Mouse (Mus musculus) stomach, postnatal 0 days (tissue): ENCODE results near the gene Stk10. TPM values are rescaled to one million over a fixed set of nuclear protein-coding genes. Genes with fewer than 3 reads are reported as not detected.
A peak's percentile ranks its signal among the peaks of the same experiment; 100 is the strongest.

ENCODE experiments used
- ATAC-seq: fragments of 200-750 bp; cut with Nextera tagmentation; 2 replicates; pipeline ENCODE4 v1.8.0; 2017; ENCODE audit not compliant: low FRiP score, low TSS enrichment
- DNase-seq: peaks from one replicate; pipeline ENCODE4 v3.0.0-alpha.2; 2016; ENCODE audit warnings: low spot score
- H3K27ac ChIP-seq: fragments of 300-500 bp; sonication (generic); replicated peaks from 2 replicates; pipeline ENCODE4 v1.5.1; 2014; ENCODE audit warnings: mild to moderate bottlenecking, control low read depth
- H3K27me3 ChIP-seq: fragments of 300-500 bp; sonication (generic); 2 replicates; pipeline ENCODE4 v1.6.1; 2014; ENCODE audit warnings: low read length; ENCODE audit not compliant: control insufficient read depth, insufficient read depth
- H3K36me3 ChIP-seq: fragments of 300-500 bp; sonication (generic); 2 replicates; pipeline ENCODE4 v1.6.1; 2014; ENCODE audit warnings: low read length, mixed read lengths; ENCODE audit not compliant: control insufficient read depth, insufficient read depth
- H3K4me1 ChIP-seq: fragments of 300-500 bp; sonication (generic); replicated peaks from 2 replicates; pipeline ENCODE4 v1.6.1; 2014; ENCODE audit warnings: antibody characterized with exemption; ENCODE audit not compliant: control insufficient read depth, insufficient read depth
- H3K4me2 ChIP-seq: fragments of 300-500 bp; sonication (generic); replicated peaks from 2 replicates; pipeline ENCODE4 v1.6.1; 2014; ENCODE audit warnings: low read depth, mild to moderate bottlenecking, control low read depth, moderate library complexity
- H3K4me3 ChIP-seq: fragments of 300-500 bp; sonication (generic); 2 replicates; pipeline ENCODE4 v1.5.1; 2014; ENCODE audit warnings: low read depth, low read length, control low read depth
- H3K9ac ChIP-seq: fragments of 300-500 bp; sonication (generic); 2 replicates; pipeline ENCODE4 v1.6.1; 2014; ENCODE audit warnings: mild to moderate bottlenecking, low read length, control low read depth, mixed read lengths
- H3K9me3 ChIP-seq: fragments of 300-500 bp; sonication (generic); 2 replicates; pipeline ENCODE4 v1.6.1; 2016; ENCODE audit warnings: low read length; ENCODE audit not compliant: control insufficient read depth
- CTCF ChIP-seq: IDR thresholded peaks from 2 replicates; pipeline ENCODE4 v1.5.1; 2016; ENCODE audit warnings: antibody characterized with exemption, low read depth, mild to moderate bottlenecking, moderate library complexity
- EP300 ChIP-seq: optimal IDR thresholded peaks from 2 replicates; pipeline ENCODE3; 2016; ENCODE audit warnings: antibody characterized with exemption
- WGBS: fragments of 180-500 bp; shearing (Covaris S2); extraction: QIAGEN DNeasy Blood & Tissue Kit; methylation state at CpG from one replicate; pipeline ENCODE4 v1.1.7; 2014; 5-methylcytosine and 5-hydroxymethylcytosine counted together
- polyA plus RNA-seq: library from polyadenylated mRNA; unstranded; fragments of >200 nt; fragmentation: Nextera tagmentation; extraction: Ambion mirVana; gene quantifications from 2 replicates; pipeline ENCODE4 v1.2.1, GENCODE M21; 2015

Stk10 gene
- polyA plus RNA-seq, 1 experiment from 2014 or later, result 1.1 TPM

- Histone ChIP-seq H3K4me1 (no peaks in the 10 kb centered on the region; the same call in 1 of the 2 replicates), H3K9ac (no peak overlapping the region), H3K27ac (no peak overlapping the region), H3K9me3 (no peaks in the 10 kb centered on the region), H3K27me3 (no peaks in the 10 kb centered on the region), H3K36me3 (no peaks in the 10 kb centered on the region), H3K4me3 (no peak overlapping the region), H3K4me2 (no peak overlapping the region)
- WGBS, result 75% methylated on average over 8 of the region's 8 CpGs
- ATAC-seq (no peak), DNase-seq (no peak)
- no peak for TF ChIP-seq EP300
- TF ChIP-seq CTCF, result no peak
Measured at GRCm38 (mm10) chr11:32638521-32639255, 105.6 kb downstream of the Stk10 start.

- Histone ChIP-seq H3K4me3 (no peak overlapping the region), H3K27ac (no peak overlapping the region), H3K36me3 (no peaks in the 10 kb centered on the region), H3K4me1 (no peaks in the 10 kb centered on the region; the same call in 1 of the 2 replicates), H3K4me2 (no peak overlapping the region), H3K9ac (no peak overlapping the region), H3K9me3 (no peaks in the 10 kb centered on the region), H3K27me3 (no peaks in the 10 kb centered on the region)
- no peak for ATAC-seq
- WGBS, result 83% methylated on average over 4 of the region's 4 CpGs
- no peak for TF ChIP-seq CTCF
- TF ChIP-seq EP300, result no peak
- no peak for DNase-seq
Measured at GRCm38 (mm10) chr11:32640617-32641016, 107.5 kb downstream of the Stk10 start.

- Histone ChIP-seq H3K27me3 (no peaks in the 10 kb centered on the region), H3K4me1 (no peaks in the 10 kb centered on the region; the same call in 1 of the 2 replicates), H3K9me3 (no peaks in the 10 kb centered on the region), H3K36me3 (no peaks in the 10 kb centered on the region), H3K4me2 (peak within 1 kb of the TSS; percentile 67), H3K9ac (peak within 1 kb of the TSS; percentile 98), H3K27ac (peak within 1 kb of the TSS; percentile 99), H3K4me3 (peak within 1 kb of the TSS; percentile 95)
- TF ChIP-seq CTCF, result peak; percentile 12; the same call in 1 of the 2 replicates
- TF ChIP-seq EP300, result no peak
- DNase-seq, result peak; percentile 96
- ATAC-seq, result peak; percentile 94
- WGBS, result 0% methylated on average over 50 of the region's 64 CpGs
Measured at GRCm38 (mm10) chr11:32642249-32642876, 109.3 kb downstream of the Stk10 start, which contains the start of gene Fbxw11. Fbxw11 (plus strand) TSS chr11:32642724.

- H3K9ac ChIP-seq, result peak overlapping the region; percentile 98
- no peaks in the 10 kb centered on the region; the same call in 1 of the 2 replicates for H3K4me1 ChIP-seq
- H3K4me2 ChIP-seq, result peak overlapping the region; percentile 67
- DNase-seq, result no peak
- 1% methylated on average over 46 of the region's 54 CpGs for WGBS
- H3K27ac ChIP-seq, result peak overlapping the region; percentile 99
- TF ChIP-seq EP300 (no peak), CTCF (no peak)
- no peaks in the 10 kb centered on the region for H3K9me3 ChIP-seq
- no peaks in the 10 kb centered on the region for H3K27me3 ChIP-seq
- ATAC-seq, result peak; percentile 69
- peak overlapping the region; percentile 95 for H3K4me3 ChIP-seq
- no peaks in the 10 kb centered on the region for H3K36me3 ChIP-seq
Measured at GRCm38 (mm10) chr11:32642899-32643886, 110.1 kb downstream of the Stk10 start.

- Histone ChIP-seq H3K36me3 (no peaks in the 10 kb centered on the region), H3K4me3 (peak overlapping the region; percentile 95), H3K4me2 (peak overlapping the region; percentile 67), H3K4me1 (no peaks in the 10 kb centered on the region; the same call in 1 of the 2 replicates), H3K9me3 (no peaks in the 10 kb centered on the region), H3K27ac (peak overlapping the region; percentile 99), H3K9ac (peak overlapping the region; percentile 98), H3K27me3 (no peaks in the 10 kb centered on the region)
- ATAC-seq (no peak), DNase-seq (no peak)
- no peak for TF ChIP-seq CTCF
- TF ChIP-seq EP300, result no peak
- WGBS, result 11% methylated on average over 3 of the region's 3 CpGs
Measured at GRCm38 (mm10) chr11:32644010-32644409, 110.9 kb downstream of the Stk10 start.
